Mouse (Mus musculus): ENCODE measurements around the gene Gm10135. TPM values are rescaled to one million over a fixed set of nuclear protein-coding genes. Genes with fewer than 3 reads are reported as not detected.
"Not testable (repeated sequence)": the region's sequence is repeated elsewhere in the genome, so short reads cannot be mapped to it uniquely, and the experiment has no call there.

Gene Gm10135
- polyA plus RNA-seq, 1 experiment: not detected

DNA sequence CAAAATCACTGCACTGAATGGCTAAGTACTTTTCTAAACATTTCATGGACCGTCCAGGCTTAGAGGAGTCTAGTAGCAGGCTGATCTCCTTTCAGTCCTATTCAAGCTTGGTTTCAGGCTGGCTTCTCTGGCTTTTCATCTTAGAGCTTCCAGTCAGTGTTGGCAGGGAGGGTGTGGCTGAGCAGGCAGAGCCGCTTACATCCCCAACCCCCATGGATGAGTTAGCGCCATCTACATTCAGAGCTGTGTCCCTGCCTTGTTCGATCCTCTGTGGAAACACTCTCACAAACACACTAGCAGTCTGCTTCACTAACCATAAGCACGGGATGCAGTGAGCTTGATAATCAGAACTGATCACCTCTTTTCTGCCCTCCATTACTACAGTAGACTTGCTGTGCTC is 1.6 kb downstream of the Gm10135 start:
- 66% methylated on average over 5 of the region's 5 CpGs for WGBS
- no peak for DNase-seq (ENCODE audit: low read depth, low spot score)

DNA sequence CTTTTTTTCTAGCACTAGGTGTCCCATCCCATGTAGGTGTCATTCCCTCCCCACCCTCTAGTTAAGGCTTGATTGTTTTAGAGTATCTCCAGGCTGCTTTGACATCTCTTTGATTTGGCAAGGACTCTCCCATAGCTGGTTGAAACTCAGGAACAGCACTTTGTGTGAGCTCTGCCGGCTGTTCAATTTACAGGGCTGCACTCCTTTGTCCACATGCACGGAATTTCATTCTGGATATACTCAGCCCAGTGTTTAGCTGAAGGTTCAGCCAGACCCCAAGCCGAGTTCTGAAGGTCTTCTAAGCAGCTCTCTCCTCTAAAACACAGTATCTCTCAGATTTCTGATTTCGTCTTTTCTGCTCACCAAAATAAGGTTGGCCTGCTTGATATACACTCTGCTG is 2.1 kb downstream of the Gm10135 start:
- DNase-seq (ENCODE audit: low read depth, low spot score): no peak
- WGBS: 77% methylated on average over 4 of the region's 4 CpGs

DNA sequence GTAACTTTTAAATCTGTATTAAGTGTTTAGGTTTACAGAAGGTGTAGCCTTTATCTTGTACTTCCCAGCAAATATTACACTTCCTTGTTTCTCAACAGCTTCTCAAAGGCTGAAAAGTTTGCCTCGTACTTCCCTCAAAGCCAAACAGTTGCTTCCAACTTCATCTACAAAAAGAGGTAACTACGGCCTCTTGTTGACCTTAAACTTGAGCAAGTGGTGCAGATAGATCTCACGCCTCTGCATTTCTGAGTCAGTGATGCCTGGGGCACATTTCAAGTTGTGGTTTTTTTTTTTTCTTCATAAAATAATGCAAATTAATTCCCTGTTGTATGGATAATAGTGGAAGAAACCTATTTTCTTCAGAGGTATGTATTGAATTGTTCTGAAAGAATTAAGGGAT is 8.8 kb downstream of the Gm10135 start:
- WGBS: 87% methylated on average over 3 of the region's 3 CpGs
- no peak for DNase-seq (ENCODE audit: low read depth, low spot score)

DNA sequence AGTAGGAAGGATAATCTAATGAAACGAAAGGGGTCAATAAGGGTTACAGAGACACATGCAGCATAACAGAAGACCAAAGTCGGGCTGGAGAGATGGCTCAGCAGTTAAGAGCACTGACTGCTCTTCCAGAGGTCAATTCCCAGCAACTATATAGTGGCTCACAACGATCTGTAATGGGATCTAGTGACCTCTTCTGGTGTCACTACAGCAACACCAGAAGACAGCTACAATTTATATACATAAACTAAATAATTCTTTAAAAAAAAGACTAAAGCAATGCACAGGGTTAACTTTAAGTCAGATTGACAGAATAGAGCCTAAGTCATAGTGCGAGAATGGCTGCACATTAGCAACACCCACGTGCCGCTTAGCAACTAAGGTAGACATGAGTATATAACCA is 14.4 kb downstream of the Gm10135 start:
- no peak for DNase-seq (ENCODE audit: low read depth, low spot score)
- WGBS: 86% methylated on average over 6 of the region's 6 CpGs

DNA sequence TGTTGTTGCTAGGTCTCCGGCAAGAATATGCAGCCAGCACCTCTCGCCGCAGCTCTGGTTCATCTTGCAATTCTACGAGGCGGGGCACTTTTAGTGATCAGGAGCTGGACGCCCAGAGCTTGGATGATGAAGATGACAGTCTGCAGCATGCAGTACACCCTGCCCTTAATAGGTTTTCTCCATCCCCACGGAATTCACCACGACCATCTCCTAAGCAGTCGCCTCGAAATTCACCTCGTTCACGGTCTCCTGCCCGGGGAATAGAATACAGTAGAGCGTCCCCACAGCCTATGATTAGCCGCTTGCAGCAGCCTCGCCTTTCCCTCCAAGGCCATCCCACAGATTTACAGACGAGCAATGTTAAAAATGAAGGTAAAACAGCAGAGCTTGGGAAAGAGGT is 17.2 kb downstream of the Gm10135 start:
- WGBS: 84% methylated on average over 17 of the region's 17 CpGs
- DNase-seq (ENCODE audit: low read depth, low spot score): no peak

DNA sequence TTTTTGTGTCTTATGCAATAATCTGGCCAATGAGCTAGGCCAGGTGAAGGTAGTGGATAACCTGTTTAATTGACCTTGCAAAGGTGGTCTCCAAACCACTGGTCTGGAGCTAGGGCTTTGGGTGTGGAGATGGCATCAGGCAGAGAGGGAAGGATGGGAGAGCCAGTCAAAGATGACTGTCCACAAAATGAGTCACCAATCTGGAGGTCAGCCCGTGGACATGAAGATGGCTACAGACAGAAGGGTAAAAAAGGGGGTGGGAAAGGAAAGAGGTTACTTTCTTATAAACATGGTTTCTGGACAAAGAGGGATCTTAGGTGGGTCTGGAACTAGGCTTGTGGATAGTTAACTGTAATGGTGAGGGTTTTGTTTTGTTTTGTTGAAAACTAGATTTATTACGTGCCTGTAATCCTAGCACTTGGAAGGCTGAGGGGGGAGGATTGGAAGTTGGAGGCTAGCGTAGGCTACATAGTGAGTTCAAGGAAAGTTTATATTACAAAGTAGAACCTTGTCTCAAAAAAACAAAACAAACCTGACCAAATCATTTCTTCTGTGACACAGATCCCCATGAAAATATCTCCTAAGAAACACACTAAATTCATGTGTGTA is 20.4 kb downstream of the Gm10135 start:
- WGBS: 69% methylated on average over 3 of the region's 3 CpGs
- no peak for DNase-seq (ENCODE audit: low read depth, low spot score)

DNA sequence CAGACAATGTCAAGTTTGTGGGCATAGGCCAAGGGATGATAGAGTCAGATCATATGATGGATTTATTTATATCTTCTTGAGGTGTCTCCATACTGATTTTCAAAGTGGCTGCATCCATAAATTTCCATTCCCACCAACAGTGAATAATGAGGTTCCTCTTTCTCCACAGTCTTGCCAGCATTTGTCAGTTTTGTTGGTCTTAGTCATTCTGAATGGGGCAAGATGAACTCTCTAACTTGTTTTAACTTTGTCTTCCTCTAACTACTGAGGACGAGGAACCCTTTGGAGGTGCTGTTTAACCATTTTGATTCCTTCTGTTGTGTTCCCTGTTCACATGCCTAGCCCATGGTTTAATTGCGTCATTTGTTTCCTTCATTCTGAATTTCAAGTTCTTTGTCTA is 24.2 kb downstream of the Gm10135 start:
- WGBS: 83% methylated on average over 2 of the region's 2 CpGs
- DNase-seq (ENCODE audit: low read depth, low spot score): no peak

DNA sequence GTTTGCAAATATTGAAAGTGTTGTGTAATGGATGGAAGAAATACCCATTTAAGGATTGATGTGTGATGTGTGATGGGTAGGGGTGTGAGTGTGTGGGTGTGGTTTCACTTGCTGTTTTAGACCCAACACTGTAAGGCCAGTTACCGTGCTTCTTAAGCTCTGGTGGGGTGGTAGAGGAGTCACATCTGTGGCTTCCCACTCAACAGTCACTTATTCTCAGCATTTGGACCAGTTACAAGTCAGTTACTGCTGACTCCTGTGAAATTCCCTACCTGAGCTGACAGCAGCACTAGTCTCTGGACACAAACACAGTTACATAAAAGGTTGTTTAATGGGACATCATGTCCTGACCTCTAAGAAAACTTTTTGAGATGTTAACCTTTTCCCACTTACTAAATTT is 26.4 kb downstream of the Gm10135 start:
- no peak for DNase-seq (ENCODE audit: low read depth, low spot score)
- 76% methylated on average over 1 of the region's 1 CpGs for WGBS

DNA sequence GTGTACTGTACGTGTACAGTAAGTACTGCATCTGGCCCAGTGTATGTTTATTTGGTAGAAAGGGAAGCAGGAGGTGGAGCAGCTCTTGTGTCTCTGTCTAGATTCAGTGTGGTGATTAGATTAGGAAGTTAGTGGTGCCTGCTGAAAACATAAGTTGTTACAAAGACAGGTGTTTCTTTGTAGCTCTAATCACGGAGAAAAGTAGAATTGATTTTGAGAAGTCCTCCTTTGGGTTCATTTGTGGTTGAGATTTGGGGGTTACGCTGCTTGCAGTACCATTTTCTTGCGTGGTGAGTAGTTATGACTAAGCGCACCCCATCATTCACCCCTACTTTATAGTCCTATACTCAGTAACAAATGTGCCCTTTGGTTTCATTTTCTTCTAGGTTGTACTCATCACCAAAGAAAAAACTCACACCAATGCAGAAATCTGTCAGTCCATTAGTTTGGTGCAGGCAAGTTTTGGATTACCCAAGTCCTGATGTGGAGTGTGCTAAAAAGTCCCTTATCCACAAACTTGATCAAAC is 33.5 kb downstream of the Gm10135 start:
- 80% methylated on average over 5 of the region's 5 CpGs for WGBS
- DNase-seq (ENCODE audit: low read depth, low spot score): no peak

DNA sequence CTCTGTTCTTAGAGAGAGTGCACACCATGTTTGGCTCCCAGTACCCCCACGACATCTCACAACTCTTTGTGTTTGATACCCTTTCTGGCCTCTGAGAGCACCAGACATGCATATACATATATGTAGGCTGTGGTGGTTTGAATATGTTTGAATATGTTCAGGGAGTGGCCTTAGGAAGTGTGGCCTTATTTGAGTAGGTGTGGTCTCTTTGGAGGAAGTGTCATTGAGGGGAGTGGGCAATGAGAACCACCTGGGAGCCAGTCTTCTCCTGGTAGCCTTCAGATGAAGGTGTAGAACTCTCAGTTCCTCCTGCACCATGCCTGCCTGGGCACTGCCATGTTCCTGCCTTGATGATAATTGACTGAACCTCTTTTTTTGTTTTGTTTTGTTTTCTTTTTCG is 35.2 kb downstream of the Gm10135 start:
- DNase-seq (ENCODE audit: low read depth, low spot score): no peak
- WGBS: 92% methylated on average over 2 of the region's 2 CpGs

DNA sequence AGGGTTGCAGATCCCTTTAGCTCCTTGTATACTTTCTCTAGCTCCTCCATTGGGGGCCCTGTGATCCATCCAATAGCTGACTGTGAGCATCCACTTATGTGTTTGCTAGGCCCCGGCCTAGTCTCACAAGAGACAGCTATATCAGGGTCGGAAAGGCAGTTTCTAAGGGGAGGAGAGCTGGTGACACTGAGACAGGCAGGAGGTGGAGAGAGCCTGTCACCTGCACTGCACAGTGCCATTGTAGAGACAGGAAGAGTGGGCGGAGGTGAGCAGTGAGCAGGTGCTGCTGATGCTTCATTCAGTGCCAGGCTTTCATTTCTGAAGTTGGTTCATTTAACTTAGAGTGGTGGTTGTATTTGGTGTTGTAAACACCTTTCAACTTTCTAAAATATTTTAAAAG is 36.1 kb downstream of the Gm10135 start:
- 94% methylated on average over 3 of the region's 3 CpGs for WGBS
- not testable (repeated sequence) for DNase-seq (ENCODE audit: low read depth, low spot score)

DNA sequence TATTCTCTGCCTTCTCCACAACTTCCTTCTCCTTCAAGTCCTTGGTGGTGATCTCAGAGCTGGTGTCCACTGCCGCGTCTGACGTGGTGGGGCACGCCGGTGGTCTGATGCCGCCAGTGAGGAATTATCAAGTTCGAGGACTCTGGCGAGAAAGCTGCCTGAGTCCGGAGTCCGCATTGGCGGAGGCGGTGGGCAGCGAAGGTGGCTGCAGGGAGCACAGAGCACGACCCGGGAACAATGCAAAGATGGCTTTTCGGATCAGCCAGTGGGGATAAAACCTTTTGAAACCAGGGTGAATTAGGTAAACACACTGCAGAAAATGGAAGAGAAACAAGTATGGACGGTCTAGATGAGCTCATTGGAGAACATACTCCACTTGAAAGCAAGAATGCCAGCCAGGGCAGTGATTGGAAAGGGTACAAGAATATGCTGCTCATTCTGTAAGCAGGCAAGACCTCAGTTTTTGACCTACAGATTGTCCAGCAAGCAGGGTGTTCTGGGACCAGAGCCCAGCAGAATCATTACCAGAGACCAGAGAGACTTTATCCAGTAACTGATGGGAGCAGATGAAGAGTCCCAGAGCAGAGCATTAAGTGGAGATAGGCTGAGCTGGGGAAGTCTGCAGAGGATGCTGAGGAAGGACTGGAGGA is 41.4 kb downstream of the Gm10135 start:
- WGBS: 95% methylated on average over 17 of the region's 17 CpGs

DNA sequence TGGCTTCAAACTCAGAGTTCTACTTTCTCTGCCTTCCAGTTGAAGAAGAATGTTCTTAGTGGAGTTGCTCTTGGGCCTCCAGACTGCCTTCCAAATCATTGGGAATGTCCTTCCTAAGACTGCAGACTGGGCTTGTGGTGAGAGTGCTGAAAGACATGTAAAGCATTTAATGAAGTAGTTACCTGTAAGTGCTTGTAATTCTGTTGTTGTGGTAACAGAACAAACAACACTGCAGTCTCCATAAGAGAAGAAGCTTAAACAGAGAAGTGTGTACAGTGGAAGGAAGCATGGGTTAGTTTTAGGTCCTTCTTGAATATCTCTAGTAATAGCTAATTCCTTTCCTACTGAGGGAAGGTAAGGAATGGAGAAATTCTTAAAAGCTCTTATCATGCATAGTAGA is 47.4 kb downstream of the Gm10135 start:
- no peak for DNase-seq (ENCODE audit: low read depth, low spot score)

More for the DNA sequence above, 41.4 kb downstream of the Gm10135 start:
- no peak for DNase-seq (ENCODE audit: low read depth, low spot score)

DNA sequence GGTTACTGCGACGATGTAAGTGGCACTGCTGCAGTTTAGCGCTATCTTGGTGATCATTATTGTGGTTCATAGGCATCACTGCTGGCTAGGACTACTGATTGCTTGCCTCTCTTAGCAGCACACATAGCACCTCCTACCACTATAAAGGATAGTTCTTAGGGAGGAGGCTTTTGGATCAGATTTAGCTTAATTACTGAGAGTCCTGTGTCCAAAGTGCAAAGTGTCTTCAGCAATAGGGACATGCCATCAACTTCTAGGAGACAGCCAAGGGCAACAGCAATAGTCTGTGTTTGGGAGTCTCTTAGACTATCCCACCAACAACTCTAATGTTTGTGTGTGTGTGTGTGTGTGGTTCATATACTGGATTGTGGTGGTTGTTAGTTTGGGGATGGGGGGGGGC is 51.7 kb downstream of the Gm10135 start:
- DNase-seq (ENCODE audit: low read depth, low spot score): no peak
- 69% methylated on average over 3 of the region's 3 CpGs for WGBS

DNA sequence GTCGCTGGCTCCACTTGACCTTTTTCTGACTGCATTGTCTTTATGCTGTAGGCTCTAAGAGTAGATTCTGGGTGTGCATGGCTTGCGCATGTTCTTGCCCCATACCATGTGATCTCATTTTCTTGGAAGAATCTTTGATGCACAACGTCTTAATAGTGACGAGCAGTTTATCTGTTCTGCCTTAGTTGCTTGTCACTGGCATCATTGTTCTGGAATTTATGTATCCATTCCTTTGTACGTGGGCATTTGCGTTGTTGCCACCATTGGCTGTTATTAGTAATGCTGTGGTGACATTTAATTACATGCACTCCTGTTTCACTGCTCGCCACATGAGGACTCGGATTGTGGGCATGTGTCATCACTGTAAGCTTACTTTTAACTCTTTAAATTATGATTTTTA is 53.3 kb downstream of the Gm10135 start:
- 88% methylated on average over 8 of the region's 8 CpGs for WGBS
- DNase-seq (ENCODE audit: low read depth, low spot score): no peak

DNA sequence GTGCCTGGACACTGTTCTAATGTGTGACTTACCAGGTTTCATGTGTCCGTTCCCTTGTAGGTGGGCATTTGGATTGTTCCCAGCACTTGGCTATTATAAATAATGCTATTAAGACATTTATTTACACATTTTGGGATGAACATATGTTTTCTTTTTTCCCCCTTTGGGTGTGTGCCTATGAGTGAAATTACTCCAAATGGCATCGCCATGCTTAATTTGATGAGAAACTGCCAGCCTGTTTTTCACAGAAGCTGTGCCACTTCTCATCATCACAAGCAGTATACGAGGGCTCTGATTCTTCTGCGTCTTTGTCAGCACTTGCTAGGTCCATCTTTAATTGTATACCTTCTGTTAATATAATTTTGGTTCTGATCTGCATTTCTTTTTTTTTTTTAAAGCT is 54.1 kb downstream of the Gm10135 start:
- WGBS: 92% methylated on average over 4 of the region's 4 CpGs
- no peak for DNase-seq (ENCODE audit: low read depth, low spot score)

DNA sequence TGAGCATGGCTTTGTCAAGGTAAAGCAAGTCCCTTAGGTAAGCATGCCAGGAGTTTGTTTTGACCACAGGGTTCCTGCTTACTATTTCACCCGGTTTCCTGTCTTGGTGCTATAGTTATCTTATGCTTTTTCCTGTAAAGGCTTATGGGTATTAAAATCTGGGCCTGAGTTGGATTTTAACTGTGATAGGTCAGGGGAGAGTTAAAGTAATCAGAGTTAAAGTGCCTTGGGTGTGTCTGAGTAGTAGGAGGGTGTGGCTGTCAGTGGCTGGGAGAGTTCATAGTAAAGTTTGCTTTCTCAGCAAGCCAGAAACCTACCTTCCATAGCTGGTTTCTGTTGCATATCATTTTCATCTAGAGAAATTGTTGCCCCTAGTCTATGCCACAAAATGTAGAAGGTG is 57.7 kb downstream of the Gm10135 start:
- DNase-seq (ENCODE audit: low read depth, low spot score): no peak

DNA sequence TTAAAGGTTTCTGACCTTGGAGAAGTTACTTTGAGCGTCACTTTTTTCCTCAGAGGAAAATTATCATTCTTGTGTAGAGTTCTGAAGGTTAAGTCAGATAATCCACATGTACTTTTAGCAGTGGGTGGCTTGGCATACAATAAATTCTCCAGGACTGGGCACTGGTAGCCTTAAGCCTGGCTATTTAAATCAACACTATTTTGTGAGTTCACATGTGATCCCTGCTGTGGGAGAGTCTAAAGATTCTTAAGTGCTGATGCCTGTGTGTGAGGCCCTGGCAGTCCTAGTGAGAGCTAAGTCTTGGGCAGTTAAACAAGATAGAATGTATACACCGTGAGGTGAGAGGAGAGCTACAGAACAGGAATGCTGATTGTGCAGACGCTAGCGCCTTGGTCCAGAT is 58.5 kb downstream of the Gm10135 start:
- WGBS: 38% methylated on average over 4 of the region's 4 CpGs
- DNase-seq (ENCODE audit: low read depth, low spot score): no peak

More for the DNA sequence above, 57.7 kb downstream of the Gm10135 start:
- WGBS: 3% methylated on average over 1 of the region's 1 CpGs

Measured in large intestine, adult 2 months (tissue).